Mouse (Mus musculus): ENCODE measurements at regions not wholly inside any gene's neighbourhood (a gene's known extent, or its start where the extent isn't known, plus 50 kb on each side); places are given as distances from the start of the nearest gene placed in this dataset.

DNA sequence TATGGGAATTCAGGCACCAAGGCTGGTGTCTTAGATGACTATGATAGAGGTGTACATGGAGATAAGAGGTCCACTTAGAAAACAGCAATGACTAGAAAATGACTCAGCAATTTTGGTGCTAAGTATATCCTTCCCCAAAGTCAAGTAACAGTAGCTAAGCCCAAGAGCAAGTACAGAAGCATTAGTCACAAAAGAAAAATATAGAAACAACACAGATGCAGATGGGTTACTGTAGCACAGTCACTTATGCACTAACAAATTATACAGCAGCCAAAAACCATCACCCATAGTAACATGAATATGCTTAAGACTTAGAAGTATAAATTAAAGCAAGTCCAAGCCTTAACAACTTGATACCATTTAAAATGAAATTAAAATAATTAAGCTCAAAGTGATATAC lies 378.5 kb upstream of the Meis2 start:
- no peak for TF ChIP-seq CTCF (IDR thresholded peaks at IDR 0.05; ENCODE audit: low read depth)
- no peak for TF ChIP-seq EP300 (IDR thresholded peaks at IDR 0.05; ENCODE audit: low read depth)

All from liver, postnatal 0 days (tissue).